Mouse (Mus musculus): Measurements from ENCODE around the gene Ubald1. TPM values are rescaled to one million over a fixed set of nuclear protein-coding genes. Genes with fewer than 3 reads are reported as not detected.

Gene Ubald1
- polyA plus RNA-seq (2014; fragmentation: Nextera tagmentation; extraction: Ambion mirVana) = 63.6 and 65.0 TPM in 2 replicates

DNA sequence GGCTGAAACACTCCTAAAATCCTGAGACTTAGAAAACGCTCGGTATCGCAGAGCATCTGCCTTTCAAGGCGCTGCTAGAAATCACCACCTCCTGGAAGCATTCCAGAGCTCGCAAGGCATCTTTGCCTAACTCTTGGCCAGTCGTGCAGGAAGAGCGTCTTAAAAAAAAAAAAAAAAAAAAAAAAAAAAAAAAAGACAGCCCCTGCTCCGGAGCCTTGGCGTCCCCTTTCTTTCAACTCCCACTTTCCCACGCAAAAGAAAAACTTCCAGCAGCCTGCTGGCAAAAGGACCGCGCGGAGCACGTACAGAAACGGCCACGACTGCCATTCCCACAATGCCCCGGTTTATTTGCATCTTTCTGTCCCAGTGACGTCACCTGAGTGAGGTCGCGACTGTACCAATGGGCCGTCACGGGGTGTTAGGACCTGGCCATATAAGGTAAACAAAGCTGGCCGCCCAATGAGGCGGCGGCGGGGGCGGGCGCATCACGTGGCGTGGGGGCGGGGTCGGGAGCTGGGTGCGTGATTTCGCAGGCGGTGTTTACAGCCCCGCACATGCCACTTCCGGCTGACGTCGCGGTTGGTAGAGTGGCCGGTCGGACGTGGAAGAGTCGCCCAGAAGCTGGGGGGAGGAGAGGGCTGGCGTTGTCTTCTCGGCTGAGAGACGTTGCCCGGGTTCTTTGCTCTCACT, at the start of gene Ubald1:
TSS of gene Ubald1 (minus strand) at position 180 of the 690 bp plus-strand sequence.
- no peaks in the 10 kb centered on the region for H3K9me3 ChIP-seq (ENCODE audit: control insufficient read depth, low read length)
- H3K4me2 ChIP-seq (ENCODE audit: low read depth, low read length) = peak within 1 kb of the TSS; percentile 97
- under 1% methylated on average over 48 of the region's 48 CpGs for WGBS
- H3K4me1 ChIP-seq (ENCODE audit: control insufficient read depth, insufficient read depth, low read length) = peaks cover 28% of the 10 kb centered on the region
- H3K27me3 ChIP-seq (ENCODE audit: control insufficient read depth, insufficient read depth, low read length) = no peaks in the 10 kb centered on the region
- peak within 1 kb of the TSS; percentile 99 for H3K27ac ChIP-seq (ENCODE audit: low read depth, low read length)
- peak within 1 kb of the TSS; percentile 75 for H3K4me3 ChIP-seq (ENCODE audit: low read depth, low read length)
- peak within 1 kb of the TSS; percentile 90 for H3K9ac ChIP-seq (replicated peaks; ENCODE audit: low read depth, low read length)
- ATAC-seq (ENCODE audit: low read depth) = peak; percentile 84
- H3K36me3 ChIP-seq (ENCODE audit: control insufficient read depth, insufficient read depth, low read length) = peaks cover 7% of the 10 kb centered on the region; the same call in 1 of the 2 replicates

- Histone ChIP-seq H3K4me3 (ENCODE audit: low read depth, low read length) (no peak overlapping the region), H3K9ac (replicated peaks; ENCODE audit: low read depth, low read length) (no peak overlapping the region), H3K4me2 (ENCODE audit: low read depth, low read length) (no peak overlapping the region), H3K27ac (ENCODE audit: low read depth, low read length) (no peak overlapping the region), H3K27me3 (ENCODE audit: control insufficient read depth, insufficient read depth, low read length) (no peaks in the 10 kb centered on the region), H3K4me1 (ENCODE audit: control insufficient read depth, insufficient read depth, low read length) (no peaks in the 10 kb centered on the region), H3K9me3 (ENCODE audit: control insufficient read depth, low read length) (no peaks in the 10 kb centered on the region), H3K36me3 (ENCODE audit: control insufficient read depth, insufficient read depth, low read length) (peaks cover 88% of the 10 kb centered on the region)
- ATAC-seq (ENCODE audit: low read depth) = no peak
- WGBS = 90% methylated on average over 2 of the region's 2 CpGs
These were observed 48.4 kb upstream of the Ubald1 start for GRCm38 (mm10) chr16:4928474-4928873.

- no peaks in the 10 kb centered on the region for H3K9me3 ChIP-seq (ENCODE audit: control insufficient read depth, low read length)
- ATAC-seq (ENCODE audit: low read depth) = no peak
- no peak overlapping the region for H3K4me2 ChIP-seq (ENCODE audit: low read depth, low read length)
- H3K4me1 ChIP-seq (ENCODE audit: control insufficient read depth, insufficient read depth, low read length) = no peaks in the 10 kb centered on the region
- no peak overlapping the region for H3K4me3 ChIP-seq (ENCODE audit: low read depth, low read length)
- WGBS = 91% methylated on average over 7 of the region's 7 CpGs
- no peaks in the 10 kb centered on the region for H3K27me3 ChIP-seq (ENCODE audit: control insufficient read depth, insufficient read depth, low read length)
- H3K27ac ChIP-seq (ENCODE audit: low read depth, low read length) = no peak overlapping the region
- no peak overlapping the region for H3K9ac ChIP-seq (replicated peaks; ENCODE audit: low read depth, low read length)
- H3K36me3 ChIP-seq (ENCODE audit: control insufficient read depth, insufficient read depth, low read length) = peaks cover 89% of the 10 kb centered on the region
These were observed 47.9 kb upstream of the Ubald1 start for GRCm38 (mm10) chr16:4927967-4928366.

GRCm38 (mm10) chr16:4923996-4924395, 43.9 kb upstream of the Ubald1 start:
- no peaks in the 10 kb centered on the region for H3K9me3 ChIP-seq (ENCODE audit: control insufficient read depth, low read length)
- no peak overlapping the region for H3K4me3 ChIP-seq (ENCODE audit: low read depth, low read length)
- 96% methylated on average over 5 of the region's 5 CpGs for WGBS
- no peak overlapping the region for H3K4me2 ChIP-seq (ENCODE audit: low read depth, low read length)
- peaks cover 61% of the 10 kb centered on the region for H3K36me3 ChIP-seq (ENCODE audit: control insufficient read depth, insufficient read depth, low read length)
- H3K27me3 ChIP-seq (ENCODE audit: control insufficient read depth, insufficient read depth, low read length) = no peaks in the 10 kb centered on the region
- H3K4me1 ChIP-seq (ENCODE audit: control insufficient read depth, insufficient read depth, low read length) = no peaks in the 10 kb centered on the region
- H3K27ac ChIP-seq (ENCODE audit: low read depth, low read length) = no peak overlapping the region
- H3K9ac ChIP-seq (replicated peaks; ENCODE audit: low read depth, low read length) = no peak overlapping the region
- no peak for ATAC-seq (ENCODE audit: low read depth)

- 96% methylated on average over 6 of the region's 6 CpGs for WGBS
- no peak for ATAC-seq (ENCODE audit: low read depth)
- Histone ChIP-seq H3K36me3 (ENCODE audit: control insufficient read depth, insufficient read depth, low read length) (peaks cover 48% of the 10 kb centered on the region), H3K9ac (replicated peaks; ENCODE audit: low read depth, low read length) (no peak overlapping the region), H3K27me3 (ENCODE audit: control insufficient read depth, insufficient read depth, low read length) (no peaks in the 10 kb centered on the region), H3K9me3 (ENCODE audit: control insufficient read depth, low read length) (no peaks in the 10 kb centered on the region), H3K4me3 (ENCODE audit: low read depth, low read length) (no peak overlapping the region), H3K4me1 (ENCODE audit: control insufficient read depth, insufficient read depth, low read length) (no peaks in the 10 kb centered on the region), H3K4me2 (ENCODE audit: low read depth, low read length) (no peak overlapping the region), H3K27ac (ENCODE audit: low read depth, low read length) (no peak overlapping the region)
These were observed 42.4 kb upstream of the Ubald1 start for GRCm38 (mm10) chr16:4922481-4922880.

DNA sequence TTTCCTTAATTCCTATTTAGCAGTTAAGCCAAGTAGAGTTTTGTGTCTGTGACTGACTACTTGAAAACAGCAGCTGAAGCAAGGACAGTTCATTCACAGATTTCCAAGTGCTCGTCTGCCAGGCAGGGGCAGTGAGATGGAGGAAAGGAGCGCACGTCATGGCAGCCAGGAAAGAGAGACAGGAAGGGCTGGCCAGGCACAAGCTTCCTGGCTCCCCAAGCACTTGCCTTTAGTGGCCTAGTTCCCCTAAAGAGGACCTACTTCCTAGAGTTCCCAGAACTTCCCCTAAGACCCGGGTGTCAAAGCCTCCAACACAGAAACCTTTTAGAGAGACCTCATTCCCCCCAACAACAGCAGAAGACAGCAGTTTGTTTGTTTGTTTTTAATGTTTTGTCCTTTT, 40.4 kb upstream of the Ubald1 start:
- Histone ChIP-seq H3K27me3 (ENCODE audit: control insufficient read depth, insufficient read depth, low read length) (no peaks in the 10 kb centered on the region), H3K4me1 (ENCODE audit: control insufficient read depth, insufficient read depth, low read length) (no peaks in the 10 kb centered on the region), H3K9me3 (ENCODE audit: control insufficient read depth, low read length) (no peaks in the 10 kb centered on the region), H3K4me2 (ENCODE audit: low read depth, low read length) (no peak overlapping the region), H3K4me3 (ENCODE audit: low read depth, low read length) (no peak overlapping the region), H3K36me3 (ENCODE audit: control insufficient read depth, insufficient read depth, low read length) (peaks cover 44% of the 10 kb centered on the region), H3K9ac (replicated peaks; ENCODE audit: low read depth, low read length) (no peak overlapping the region), H3K27ac (ENCODE audit: low read depth, low read length) (no peak overlapping the region)
- 85% methylated on average over 4 of the region's 4 CpGs for WGBS
- ATAC-seq (ENCODE audit: low read depth) = no peak

DNA sequence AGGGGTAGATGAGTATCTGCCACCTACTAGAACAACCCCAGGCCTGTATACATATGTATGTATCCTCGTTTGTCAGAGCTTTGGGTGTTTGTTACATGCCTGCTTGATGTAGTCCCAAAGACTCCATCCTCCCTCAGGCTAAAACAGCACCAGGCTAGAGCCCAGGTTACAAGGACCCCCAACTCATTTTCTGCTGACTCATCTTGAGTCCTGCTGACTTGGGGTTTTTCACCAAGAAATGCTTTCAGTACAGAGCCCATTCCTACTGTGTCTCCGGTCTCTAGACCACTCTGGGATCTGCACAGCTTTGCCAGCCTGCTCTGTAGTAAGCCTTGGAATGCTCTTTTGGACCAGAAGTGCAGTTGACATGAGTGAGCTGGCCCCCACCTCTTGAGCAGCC, 36.5 kb upstream of the Ubald1 start:
- Histone ChIP-seq H3K4me1 (ENCODE audit: control insufficient read depth, insufficient read depth, low read length) (no peaks in the 10 kb centered on the region), H3K9ac (replicated peaks; ENCODE audit: low read depth, low read length) (no peak overlapping the region), H3K9me3 (ENCODE audit: control insufficient read depth, low read length) (no peaks in the 10 kb centered on the region), H3K27ac (ENCODE audit: low read depth, low read length) (no peak overlapping the region), H3K4me2 (ENCODE audit: low read depth, low read length) (no peak overlapping the region), H3K27me3 (ENCODE audit: control insufficient read depth, insufficient read depth, low read length) (no peaks in the 10 kb centered on the region), H3K4me3 (ENCODE audit: low read depth, low read length) (no peak overlapping the region), H3K36me3 (ENCODE audit: control insufficient read depth, insufficient read depth, low read length) (peaks cover 42% of the 10 kb centered on the region)
- WGBS = 88% methylated on average over 2 of the region's 2 CpGs
- no peak for ATAC-seq (ENCODE audit: low read depth)

DNA sequence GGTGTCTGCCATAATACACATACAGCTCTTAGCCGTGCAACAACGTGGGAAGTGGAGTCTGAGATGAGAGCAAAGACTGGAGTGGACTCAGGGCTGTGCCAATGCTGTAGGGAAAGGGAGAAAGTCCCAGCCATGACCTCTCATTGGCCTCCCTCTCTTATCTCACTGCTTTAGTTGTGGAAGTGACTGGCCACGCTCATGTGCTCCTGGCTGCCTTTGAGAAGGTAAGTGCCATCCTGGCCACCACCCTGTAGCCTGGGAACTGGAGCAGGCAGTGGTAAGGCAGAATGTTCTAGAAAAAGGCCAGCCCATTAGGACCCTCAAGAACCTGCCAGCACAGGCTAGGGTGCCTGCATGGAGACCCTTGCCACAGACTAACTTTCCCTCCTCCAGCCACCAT, 35.8 kb upstream of the Ubald1 start:
- Histone ChIP-seq H3K36me3 (ENCODE audit: control insufficient read depth, insufficient read depth, low read length) (peaks cover 46% of the 10 kb centered on the region), H3K27ac (ENCODE audit: low read depth, low read length) (no peak overlapping the region), H3K9ac (replicated peaks; ENCODE audit: low read depth, low read length) (no peak overlapping the region), H3K4me1 (ENCODE audit: control insufficient read depth, insufficient read depth, low read length) (no peaks in the 10 kb centered on the region), H3K4me2 (ENCODE audit: low read depth, low read length) (no peak overlapping the region), H3K9me3 (ENCODE audit: control insufficient read depth, low read length) (no peaks in the 10 kb centered on the region), H3K4me3 (ENCODE audit: low read depth, low read length) (no peak overlapping the region), H3K27me3 (ENCODE audit: control insufficient read depth, insufficient read depth, low read length) (no peaks in the 10 kb centered on the region)
- ATAC-seq (ENCODE audit: low read depth) = no peak
- 94% methylated on average over 3 of the region's 3 CpGs for WGBS

GRCm38 (mm10) chr16:4913783-4914735, 33.9 kb upstream of the Ubald1 start:
- Histone ChIP-seq H3K4me2 (ENCODE audit: low read depth, low read length) (no peak overlapping the region), H3K4me1 (ENCODE audit: control insufficient read depth, insufficient read depth, low read length) (no peaks in the 10 kb centered on the region), H3K9ac (replicated peaks; ENCODE audit: low read depth, low read length) (no peak overlapping the region), H3K27me3 (ENCODE audit: control insufficient read depth, insufficient read depth, low read length) (no peaks in the 10 kb centered on the region), H3K27ac (ENCODE audit: low read depth, low read length) (0 out of 2 replicates have a peak overlapping the region, but pooled peaks have one; percentile 8), H3K4me3 (ENCODE audit: low read depth, low read length) (no peak overlapping the region), H3K36me3 (ENCODE audit: control insufficient read depth, insufficient read depth, low read length) (peaks cover 52% of the 10 kb centered on the region), H3K9me3 (ENCODE audit: control insufficient read depth, low read length) (no peaks in the 10 kb centered on the region)
- peak; percentile 67 for ATAC-seq (ENCODE audit: low read depth)
- WGBS = 38% methylated on average over 12 of the region's 12 CpGs

Measured in neural tube, embryonic 14.5 days (tissue).